Mouse (Mus musculus) hindbrain, embryonic 15.5 days (tissue): ENCODE results near the gene Klk4. TPM values are rescaled to one million over a fixed set of nuclear protein-coding genes. Genes with fewer than 3 reads are reported as not detected.

ENCODE experiments used
- ATAC-seq: fragments of 200-750 bp; cut with Nextera tagmentation; 2 replicates; pipeline ENCODE4 v1.8.0; 2017; ENCODE audit warnings: low read depth, moderate number of reproducible peaks, moderate TSS enrichment; ENCODE audit not compliant: low FRiP score
- H3K27ac ChIP-seq: fragments of 300-500 bp; sonication (generic); replicated peaks from 2 replicates; pipeline ENCODE4 v1.5.1; 2015; ENCODE audit warnings: mild to moderate bottlenecking, inconsistent platforms
- H3K27me3 ChIP-seq: fragments of 300-500 bp; sonication (generic); 2 replicates; pipeline ENCODE4 v1.6.1; 2015; ENCODE audit warnings: control low read depth, inconsistent platforms
- H3K36me3 ChIP-seq: fragments of 300-500 bp; sonication (generic); 2 replicates; pipeline ENCODE4 v1.6.1; 2015; ENCODE audit warnings: control low read depth, inconsistent platforms
- H3K4me1 ChIP-seq: fragments of 300-500 bp; sonication (generic); replicated peaks from 2 replicates; pipeline ENCODE4 v1.6.1; 2015; ENCODE audit warnings: control low read depth, inconsistent platforms
- H3K4me2 ChIP-seq: fragments of 300-500 bp; sonication (generic); 2 replicates; pipeline ENCODE4 v1.6.1; 2015; ENCODE audit warnings: moderate library complexity, mild to moderate bottlenecking, inconsistent platforms
- H3K4me3 ChIP-seq: fragments of 300-500 bp; sonication (generic); 2 replicates; pipeline ENCODE4 v1.5.1; 2015; ENCODE audit warnings: mild to moderate bottlenecking, inconsistent platforms
- H3K9ac ChIP-seq: fragments of 300-500 bp; sonication (generic); 2 replicates; pipeline ENCODE4 v1.6.1; 2015; ENCODE audit warnings: inconsistent platforms
- H3K9me3 ChIP-seq: fragments of 300-500 bp; sonication (generic); 2 replicates; pipeline ENCODE4 v1.6.1; 2016; ENCODE audit warnings: control low read depth, inconsistent platforms
- WGBS: fragments of 180-500 bp; shearing (Covaris S2); methylation state at CpG from one replicate; pipeline ENCODE4 v1.1.7; 2015; 5-methylcytosine and 5-hydroxymethylcytosine counted together
- polyA plus RNA-seq: library from polyadenylated mRNA; unstranded; fragments of >200 nt; fragmentation: Nextera tagmentation; extraction: Ambion mirVana; gene quantifications from 2 replicates; pipeline ENCODE4 v1.2.1, GENCODE M21; 2015

Klk4 gene
- polyA plus RNA-seq, 1 experiment from 2014 or later = 2.6 TPM

GRCm38 (mm10) chr7:43921087-43921486 is 40.1 kb downstream of the Klk4 start:
- Histone ChIP-seq H3K9me3 (no peaks in the 10 kb centered on the region), H3K4me2 (no peak overlapping the region), H3K9ac (no peak overlapping the region), H3K4me1 (no peaks in the 10 kb centered on the region), H3K36me3 (no peaks in the 10 kb centered on the region), H3K27me3 (no peaks in the 10 kb centered on the region), H3K27ac (no peak overlapping the region), H3K4me3 (no peak overlapping the region)
- WGBS = 86% methylated on average over 6 of the region's 6 CpGs
- no peak for ATAC-seq

DNA sequence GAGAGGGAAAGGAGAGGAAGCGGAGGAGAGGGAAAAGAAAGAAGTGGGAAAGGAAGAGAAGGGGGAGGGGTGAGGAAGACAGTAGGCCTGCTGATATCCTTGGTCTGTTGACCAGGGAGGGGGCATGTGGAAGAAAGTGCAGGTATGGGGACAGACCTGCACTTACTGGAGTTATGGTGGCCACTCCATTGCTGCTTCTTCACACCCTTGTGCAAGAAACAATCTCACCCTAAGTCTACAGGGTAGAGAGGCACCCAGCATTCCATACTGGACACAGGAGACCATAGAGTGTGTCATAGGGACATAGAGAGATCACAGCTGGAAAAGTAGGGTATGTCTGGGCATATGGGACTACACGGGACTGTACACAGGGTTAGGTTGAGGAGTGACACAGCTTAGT is 41.0 kb downstream of the Klk4 start:
- no peaks in the 10 kb centered on the region for H3K36me3 ChIP-seq
- no peak overlapping the region for H3K9ac ChIP-seq
- H3K4me1 ChIP-seq = no peaks in the 10 kb centered on the region
- no peak overlapping the region for H3K27ac ChIP-seq
- WGBS = 94% methylated on average over 2 of the region's 2 CpGs
- no peaks in the 10 kb centered on the region for H3K9me3 ChIP-seq
- no peak overlapping the region for H3K4me3 ChIP-seq
- no peaks in the 10 kb centered on the region for H3K27me3 ChIP-seq
- no peak overlapping the region for H3K4me2 ChIP-seq
- ATAC-seq = no peak

DNA sequence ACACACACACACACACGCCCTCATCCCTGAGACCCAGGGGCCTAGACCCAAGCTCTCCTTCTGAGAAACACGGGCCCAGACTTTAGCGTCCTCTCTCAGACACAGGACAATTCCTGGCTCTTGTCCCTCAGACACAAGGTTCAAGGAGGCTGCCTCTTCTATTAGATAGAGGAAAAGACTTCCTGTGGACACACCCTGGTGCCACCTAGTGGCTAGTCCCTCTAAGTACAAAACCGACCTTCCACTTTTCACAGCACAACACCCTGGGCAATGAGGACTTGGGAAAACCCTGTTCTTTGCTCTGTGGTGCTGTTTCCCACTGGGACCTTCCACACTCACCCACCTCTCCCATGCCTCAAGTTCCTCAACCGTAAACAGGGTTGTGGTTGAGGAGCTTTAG is 45.0 kb downstream of the Klk4 start:
- ATAC-seq = no peak
- no peaks in the 10 kb centered on the region for H3K36me3 ChIP-seq
- no peak overlapping the region for H3K27ac ChIP-seq
- no peaks in the 10 kb centered on the region for H3K9me3 ChIP-seq
- H3K4me3 ChIP-seq = no peak overlapping the region
- no peak overlapping the region for H3K9ac ChIP-seq
- no peaks in the 10 kb centered on the region for H3K27me3 ChIP-seq
- no peaks in the 10 kb centered on the region for H3K4me1 ChIP-seq
- no peak overlapping the region for H3K4me2 ChIP-seq
- 77% methylated on average over 5 of the region's 5 CpGs for WGBS

DNA sequence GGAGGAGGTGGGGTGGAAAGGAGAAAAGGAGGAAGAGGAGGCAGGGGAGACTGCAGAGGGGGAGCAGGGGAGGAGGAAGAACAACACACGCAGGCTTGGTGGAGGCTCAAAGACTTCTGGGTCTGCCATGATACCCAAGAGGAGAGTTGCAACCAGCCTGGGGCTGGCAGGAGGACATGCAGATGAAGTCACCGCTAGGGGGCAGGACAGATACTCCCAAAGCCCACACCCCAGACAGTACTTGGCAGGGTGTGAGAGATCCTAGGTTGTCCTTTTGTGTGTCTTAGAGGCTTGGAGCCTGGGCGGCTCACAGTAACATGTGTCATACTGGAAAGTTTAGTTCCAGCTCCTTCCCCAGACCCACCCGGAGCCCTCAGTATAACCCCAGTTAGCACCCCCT is 47.6 kb downstream of the Klk4 start:
- no peaks in the 10 kb centered on the region for H3K36me3 ChIP-seq
- no peak overlapping the region for H3K4me2 ChIP-seq
- no peak overlapping the region for H3K4me3 ChIP-seq
- no peak overlapping the region for H3K27ac ChIP-seq
- no peak overlapping the region for H3K9ac ChIP-seq
- WGBS = 35% methylated on average over 4 of the region's 4 CpGs
- no peaks in the 10 kb centered on the region for H3K27me3 ChIP-seq
- H3K9me3 ChIP-seq = no peaks in the 10 kb centered on the region
- H3K4me1 ChIP-seq = no peaks in the 10 kb centered on the region
- peak; percentile 27; the same call in 1 of the 2 replicates for ATAC-seq

GRCm38 (mm10) chr7:43932337-43932736 is 51.4 kb downstream of the Klk4 start:
- Histone ChIP-seq H3K36me3 (no peaks in the 10 kb centered on the region), H3K27ac (no peak overlapping the region), H3K9me3 (no peaks in the 10 kb centered on the region), H3K4me2 (no peak overlapping the region), H3K27me3 (no peaks in the 10 kb centered on the region), H3K9ac (no peak overlapping the region), H3K4me1 (no peaks in the 10 kb centered on the region), H3K4me3 (no peak overlapping the region)
- ATAC-seq = no peak
- 70% methylated on average over 4 of the region's 4 CpGs for WGBS

DNA sequence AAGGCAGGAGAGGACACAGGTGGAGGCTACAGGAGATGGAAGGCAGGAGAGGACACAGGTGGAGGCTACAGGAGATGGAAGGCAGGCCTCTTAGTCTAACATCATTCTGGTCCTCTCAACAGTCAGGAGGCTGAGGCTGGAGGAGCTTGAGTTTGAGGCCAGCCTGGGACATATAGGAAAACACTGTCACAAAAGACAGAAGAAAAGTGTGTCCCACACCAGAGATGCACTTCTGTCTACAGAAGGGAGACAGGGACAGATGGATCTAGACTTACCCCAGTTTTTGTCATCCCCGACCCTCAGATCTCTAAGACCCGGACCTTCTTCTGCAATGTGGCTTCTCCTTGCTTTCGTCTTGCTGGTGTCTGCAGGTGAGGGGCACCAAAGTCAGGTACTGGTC is 52.5 kb downstream of the Klk4 start, which contains the start of gene Klk15:
Gene Klk15 (plus strand): TSS at position 301 of the 400 bp plus-strand sequence.
- no peaks in the 10 kb centered on the region for H3K27me3 ChIP-seq
- no peaks in the 10 kb centered on the region for H3K36me3 ChIP-seq
- no peak within 1 kb of the TSS for H3K4me2 ChIP-seq
- no peak for ATAC-seq
- H3K4me1 ChIP-seq = no peaks in the 10 kb centered on the region
- H3K9me3 ChIP-seq = no peaks in the 10 kb centered on the region
- H3K4me3 ChIP-seq = no peak within 1 kb of the TSS
- WGBS = 94% methylated on average over 3 of the region's 3 CpGs
- H3K9ac ChIP-seq = no peak within 1 kb of the TSS
- H3K27ac ChIP-seq = no peak within 1 kb of the TSS

- no peak overlapping the region for H3K4me3 ChIP-seq
- no peaks in the 10 kb centered on the region for H3K4me1 ChIP-seq
- no peaks in the 10 kb centered on the region for H3K27me3 ChIP-seq
- no peak overlapping the region for H3K4me2 ChIP-seq
- no peak for ATAC-seq
- no peak overlapping the region for H3K9ac ChIP-seq
- WGBS = 76% methylated on average over 3 of the region's 3 CpGs
- no peaks in the 10 kb centered on the region for H3K9me3 ChIP-seq
- no peaks in the 10 kb centered on the region for H3K36me3 ChIP-seq
- H3K27ac ChIP-seq = no peak overlapping the region
These were observed 53.8 kb downstream of the Klk4 start for GRCm38 (mm10) chr7:43934747-43935146.

Other genes with a start within 250 kb of the Klk4 start
- gene Ceacam18, start 246.5 kb upstream of the Klk4 start, polyA plus RNA-seq = 0.08 TPM in 2 replicates
- gene Siglece, start 221.0 kb upstream of the Klk4 start, polyA plus RNA-seq = 0.33 and 0.36 TPM in 2 replicates
- gene Ctu1, start 209.1 kb upstream of the Klk4 start, polyA plus RNA-seq = 21.4 and 21.5 TPM in 2 replicates
- gene Klk14, start 190.7 kb upstream of the Klk4 start, polyA plus RNA-seq = not detected in 2 replicates
- 0.17 and 0.18 TPM in 2 replicates for gene Klk13, start 168.6 kb upstream of the Klk4 start, polyA plus RNA-seq
- gene Klk12, start 112.3 kb upstream of the Klk4 start, polyA plus RNA-seq = 0.14 TPM in 1 of 2 replicates, not detected in the other
- 0.22 and 0.27 TPM in 2 replicates for gene Klk11, start 106.6 kb upstream of the Klk4 start, polyA plus RNA-seq
- 0.10 and 0.30 TPM in 2 replicates for gene Klk10, start 100.1 kb upstream of the Klk4 start, polyA plus RNA-seq
- gene Klk9, start 89.3 kb upstream of the Klk4 start, polyA plus RNA-seq = 0.13 and 0.14 TPM in 2 replicates
- gene Klk8, start 83.6 kb upstream of the Klk4 start, polyA plus RNA-seq = 10.1 TPM in 2 replicates
- 0.13 TPM in 1 of 2 replicates, not detected in the other for gene Klk7, start 69.9 kb upstream of the Klk4 start, polyA plus RNA-seq
- gene Klk6, start 56.7 kb upstream of the Klk4 start, polyA plus RNA-seq = not detected in 2 replicates
- gene Klk5, start 39.2 kb upstream of the Klk4 start, polyA plus RNA-seq = not detected in 2 replicates
- gene Klk15, start 52.6 kb downstream of the Klk4 start, polyA plus RNA-seq = not detected in 2 replicates
- gene Klk1b8, start 69.5 kb downstream of the Klk4 start, polyA plus RNA-seq = not detected in 2 replicates
- gene Klk1b1, start 85.6 kb downstream of the Klk4 start, polyA plus RNA-seq = not detected in 2 replicates
- not detected in 2 replicates for gene Klk1b9, start 94.9 kb downstream of the Klk4 start, polyA plus RNA-seq
- gene Klk1b11, start 114.7 kb downstream of the Klk4 start, polyA plus RNA-seq = not detected in 2 replicates
- not detected in 2 replicates for gene Klk1b26, start 131.0 kb downstream of the Klk4 start, polyA plus RNA-seq
- gene Klk1b27, start 171.1 kb downstream of the Klk4 start, polyA plus RNA-seq = not detected in 2 replicates
- not detected in 2 replicates for gene Klk1b21, start 221.2 kb downstream of the Klk4 start, polyA plus RNA-seq
- gene Klk1b22, start 231.5 kb downstream of the Klk4 start, polyA plus RNA-seq = not detected in 2 replicates